8 mouse cellular contexts compared by ENCODE assay signal in the genomic region with DNA sequence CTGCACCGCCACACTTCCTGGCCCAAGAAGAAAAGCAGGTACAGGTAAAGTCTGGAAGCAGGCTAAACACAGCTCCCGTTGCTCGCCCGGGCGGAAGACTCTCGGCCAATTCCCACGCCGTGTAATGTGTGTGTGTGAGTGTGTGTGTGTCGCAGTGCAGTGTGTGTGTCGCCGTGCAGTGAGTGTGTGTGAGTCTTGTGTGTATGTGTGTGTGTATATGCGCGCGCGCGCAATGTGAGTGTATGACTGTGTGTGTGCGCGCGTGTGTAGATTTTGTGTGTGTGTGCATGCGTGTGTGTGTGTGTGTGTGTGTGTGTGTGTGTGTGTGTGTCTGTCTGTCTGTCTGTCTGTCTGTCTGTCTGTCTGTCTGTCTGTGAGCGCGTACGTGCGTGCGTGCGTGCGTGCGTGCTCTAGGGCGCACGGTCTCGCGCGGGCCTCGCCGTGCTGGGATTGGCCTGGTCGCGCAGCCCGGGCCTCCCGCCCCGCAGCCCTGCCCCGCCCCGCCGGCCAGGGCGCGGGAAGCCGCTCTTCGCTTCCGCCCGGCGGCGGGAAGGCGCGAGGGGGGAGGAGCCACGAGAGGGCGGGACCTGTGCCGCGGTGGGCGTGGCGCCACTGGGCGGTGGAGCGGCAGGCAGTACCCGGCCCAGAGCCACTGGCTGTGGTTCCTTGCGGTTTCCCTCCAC.
DNase-seq lines count a peak whose midpoint lies in the region; ATAC-seq and TF ChIP-seq lines count a peak whose summit lies in the region.

No protein-coding gene starts in this region.

- no peaks in the 10 kb centered on the region for H3K27me3 ChIP-seq in forebrain, embryonic 12.5 days
- H3K27me3 ChIP-seq in heart, embryonic 16.5 days (ENCODE audit: control insufficient read depth, insufficient read depth, low read length): no peaks in the 10 kb centered on the region
- H3K27me3 ChIP-seq in liver, embryonic 16.5 days (ENCODE audit: control insufficient read depth, insufficient read depth, low read depth, low read length): peaks cover 42% of the 10 kb centered on the region
- H3K27me3 ChIP-seq in neural tube, embryonic 14.5 days (ENCODE audit: control insufficient read depth, insufficient read depth, low read length): no peaks in the 10 kb centered on the region
- H3K27me3 ChIP-seq in testis, adult 2 months (ENCODE audit: control insufficient read depth, insufficient read depth, low read length): 0 out of 2 replicates have a peak, but pooled peaks cover 2% of the 10 kb centered on the region

- peak overlapping the region; percentile 95 for H3K27ac ChIP-seq in forebrain, embryonic 12.5 days
- H3K27ac ChIP-seq in heart, embryonic 16.5 days (ENCODE audit: low read length): peak overlapping the region; percentile 95
- peak overlapping the region; percentile 80 for H3K27ac ChIP-seq in liver, embryonic 16.5 days (ENCODE audit: low read length)
- peak overlapping the region; percentile 80 for H3K27ac ChIP-seq in neural tube, embryonic 14.5 days (ENCODE audit: low read depth, low read length)
- H3K27ac ChIP-seq in testis, adult 2 months (ENCODE audit: control insufficient read depth, insufficient read depth, low read depth, low read length): peak overlapping the region; percentile 72

- no peak for TF ChIP-seq CTCF in testis, adult 2 months (IDR thresholded peaks at IDR 0.05; ENCODE audit: control insufficient read depth, insufficient read depth, insufficient replicate concordance, low read depth, low read length)

- H3K36me3 ChIP-seq in forebrain, embryonic 12.5 days (replicated peaks): no peaks in the 10 kb centered on the region
- no peaks in the 10 kb centered on the region for H3K36me3 ChIP-seq in heart, embryonic 16.5 days (ENCODE audit: control insufficient read depth, insufficient read depth)
- H3K36me3 ChIP-seq in liver, embryonic 16.5 days (ENCODE audit: control insufficient read depth, insufficient read depth): no peaks in the 10 kb centered on the region
- H3K36me3 ChIP-seq in neural tube, embryonic 14.5 days (ENCODE audit: control insufficient read depth, insufficient read depth, low read length): no peaks in the 10 kb centered on the region
- H3K36me3 ChIP-seq in testis, adult 2 months (ENCODE audit: control insufficient read depth, insufficient read depth, low read length): no peaks in the 10 kb centered on the region

- H3K4me2 ChIP-seq in forebrain, embryonic 12.5 days: peak overlapping the region; percentile 95
- peak overlapping the region; percentile 83 for H3K4me2 ChIP-seq in heart, embryonic 16.5 days (ENCODE audit: low read depth, low read length)
- peak overlapping the region; percentile 60 for H3K4me2 ChIP-seq in liver, embryonic 16.5 days (ENCODE audit: low read depth, low read length)
- H3K4me2 ChIP-seq in neural tube, embryonic 14.5 days (ENCODE audit: low read depth, low read length): peak overlapping the region; percentile 93

- H3K9ac ChIP-seq in forebrain, embryonic 12.5 days: peak overlapping the region; percentile 71
- peak overlapping the region; percentile 100 for H3K9ac ChIP-seq in heart, embryonic 16.5 days (ENCODE audit: low read length)
- peak overlapping the region; percentile 45 for H3K9ac ChIP-seq in liver, embryonic 16.5 days (ENCODE audit: low read depth, low read length)
- peak overlapping the region; percentile 44 for H3K9ac ChIP-seq in neural tube, embryonic 14.5 days (replicated peaks; ENCODE audit: low read depth, low read length)

- H3K4me3 ChIP-seq in forebrain, embryonic 12.5 days (replicated peaks): peak overlapping the region; percentile 95
- H3K4me3 ChIP-seq in heart, embryonic 16.5 days (ENCODE audit: low read length): peak overlapping the region; percentile 65
- H3K4me3 ChIP-seq in liver, embryonic 16.5 days (ENCODE audit: low read depth, low read length): peak overlapping the region; percentile 55
- peak overlapping the region; percentile 42 for H3K4me3 ChIP-seq in neural tube, embryonic 14.5 days (ENCODE audit: low read depth, low read length)
- H3K4me3 ChIP-seq in testis, adult 2 months (ENCODE audit: control insufficient read depth, low read depth, low read length): peak overlapping the region; percentile 84

- H3K9me3 ChIP-seq in forebrain, embryonic 12.5 days: no peaks in the 10 kb centered on the region
- no peaks in the 10 kb centered on the region for H3K9me3 ChIP-seq in heart, embryonic 16.5 days (replicated peaks; ENCODE audit: control insufficient read depth, low read length)
- no peaks in the 10 kb centered on the region for H3K9me3 ChIP-seq in liver, embryonic 16.5 days (replicated peaks; ENCODE audit: control insufficient read depth, low read length)
- H3K9me3 ChIP-seq in neural tube, embryonic 14.5 days (ENCODE audit: control insufficient read depth, low read length): no peaks in the 10 kb centered on the region

- ATAC-seq in forebrain, embryonic 12.5 days (ENCODE audit: low FRiP score): peak; percentile 96
- peak; percentile 96 for ATAC-seq in heart, embryonic 16.5 days (replicated peaks; ENCODE audit: extremely low read depth, insufficient read depth, low FRiP score)
- peak; percentile 97 for ATAC-seq in liver, embryonic 16.5 days (ENCODE audit: low read depth)
- ATAC-seq in neural tube, embryonic 14.5 days (ENCODE audit: low read depth): peak; percentile 98

- H3K4me1 ChIP-seq in forebrain, embryonic 12.5 days: peaks cover 43% of the 10 kb centered on the region
- peaks cover 29% of the 10 kb centered on the region for H3K4me1 ChIP-seq in heart, embryonic 16.5 days (ENCODE audit: control insufficient read depth, insufficient read depth, low read length)
- H3K4me1 ChIP-seq in liver, embryonic 16.5 days (ENCODE audit: control insufficient read depth, low read depth, low read length): no peaks in the 10 kb centered on the region; the same call in 1 of the 2 replicates
- H3K4me1 ChIP-seq in neural tube, embryonic 14.5 days (ENCODE audit: control insufficient read depth, insufficient read depth, low read length): peaks cover 7% of the 10 kb centered on the region
- H3K4me1 ChIP-seq in testis, adult 2 months (ENCODE audit: control insufficient read depth, insufficient read depth, low read length): peaks cover 19% of the 10 kb centered on the region

- DNase-seq in CD4-positive, CD25-positive, alpha-beta regulatory T cell, adult 2 months (ENCODE audit: low read depth, low spot score): peak; percentile 51
- peak; percentile 61 for DNase-seq in c-Kit-positive CD71-negative TER-119-negative erythroid progenitor cells, embryonic 14.5 days (ENCODE audit: low read depth)
- DNase-seq in kidney, postnatal 36 days: peak; percentile 95 to 97

- peak; percentile 79 for TF ChIP-seq POLR2A in testis, adult 2 months (IDR thresholded peaks at IDR 0.05; ENCODE audit: control insufficient read depth, low read depth, low read length)

- WGBS in forebrain, embryonic 12.5 days: under 1% methylated on average over 42 of the region's 63 CpGs
- under 1% methylated on average over 62 of the region's 63 CpGs for WGBS in heart, embryonic 16.5 days
- under 1% methylated on average over 56 of the region's 63 CpGs for WGBS in liver, embryonic 16.5 days (ENCODE audit: insufficient replicate concordance)
- under 1% methylated on average over 62 of the region's 63 CpGs for WGBS in neural tube, embryonic 14.5 days

Comparison
In these comparisons a context has a peak if more than half of its experiments do, and no peak if none do; other contexts are left out.
1. Peak in every context shown above with its lines: DNase-seq, ATAC-seq, H3K4me3 ChIP-seq and H3K27ac ChIP-seq.
2. H3K4me3 ChIP-seq: peak in every context shown above with its lines; median percentile 95 in forebrain, embryonic 12.5 days; 84 in testis, adult 2 months; 65 in heart, embryonic 16.5 days; 55 in liver, embryonic 16.5 days; 42 in neural tube, embryonic 14.5 days.
3. H3K9ac ChIP-seq: peak in every context shown above with its lines; median percentile 100 in heart, embryonic 16.5 days; 71 in forebrain, embryonic 12.5 days; 45 in liver, embryonic 16.5 days; 44 in neural tube, embryonic 14.5 days.